Mouse (Mus musculus): ENCODE data around the gene Cped1. TPM values are rescaled to one million over a fixed set of nuclear protein-coding genes. Genes with fewer than 3 reads are reported as not detected.
"Not testable (repeated sequence)": the region's sequence is repeated elsewhere in the genome, so short reads cannot be mapped to it uniquely, and the experiment has no call there.

The Cped1 gene
- total and polyA plus RNA-seq, 3 experiments: 7.1 to 51.7 (median 38.2) TPM

- no peak for DNase-seq
Measured at GRCm38 (mm10) chr6:22026761-22027594, 41.3 kb downstream of the Cped1 start.

DNA sequence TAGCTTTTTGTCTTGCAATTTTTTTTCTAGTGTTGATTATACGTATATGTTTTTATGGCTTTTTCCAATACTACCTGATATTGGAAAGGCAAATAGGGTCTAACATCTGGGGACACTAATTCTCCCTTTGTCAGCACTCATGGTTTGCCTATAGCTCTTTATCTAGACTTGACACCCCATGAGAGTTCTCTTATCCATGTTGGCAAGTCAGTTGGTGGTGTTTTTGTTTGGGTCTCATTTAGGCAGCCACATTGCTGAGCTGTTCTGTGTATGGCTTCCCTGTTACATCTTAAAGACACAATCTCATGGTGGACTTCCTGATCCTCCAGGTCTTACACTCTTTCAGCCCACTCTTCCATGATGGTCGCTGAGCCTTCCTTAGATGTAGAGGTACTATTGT, 42.1 kb downstream of the Cped1 start:
- no peak for DNase-seq

DNA sequence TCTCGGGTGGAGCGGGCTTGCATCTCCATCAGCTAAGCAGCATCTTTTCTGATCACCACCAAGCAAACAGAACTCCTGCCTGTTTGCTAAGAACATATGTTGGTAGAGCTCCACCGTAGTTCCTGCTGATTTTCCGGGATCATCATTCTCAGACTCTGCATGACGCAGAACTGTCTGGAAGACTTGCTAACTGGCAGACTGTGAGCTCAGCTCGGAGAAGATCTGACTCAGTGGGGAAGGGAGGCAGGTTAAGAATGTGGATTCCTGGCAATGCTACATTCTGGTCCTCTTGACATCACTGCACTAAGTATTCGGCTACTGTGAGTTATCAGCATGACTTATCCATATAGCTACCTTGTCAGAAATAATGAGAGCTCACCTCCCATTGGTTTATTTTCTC, 44.7 kb downstream of the Cped1 start:
- no peak for DNase-seq

- DNase-seq: no peak
Measured at GRCm38 (mm10) chr6:22033188-22033587, 47.5 kb downstream of the Cped1 start.

- DNase-seq: peak; percentile 57
Measured at GRCm38 (mm10) chr6:22035408-22035807, 49.7 kb downstream of the Cped1 start.

GRCm38 (mm10) chr6:22035895-22036294, 50.2 kb downstream of the Cped1 start:
- DNase-seq: no peak

- DNase-seq: no peak
Measured at GRCm38 (mm10) chr6:22036396-22036795, 50.7 kb downstream of the Cped1 start.

GRCm38 (mm10) chr6:22036911-22037310, 51.2 kb downstream of the Cped1 start:
- DNase-seq: no peak

DNA sequence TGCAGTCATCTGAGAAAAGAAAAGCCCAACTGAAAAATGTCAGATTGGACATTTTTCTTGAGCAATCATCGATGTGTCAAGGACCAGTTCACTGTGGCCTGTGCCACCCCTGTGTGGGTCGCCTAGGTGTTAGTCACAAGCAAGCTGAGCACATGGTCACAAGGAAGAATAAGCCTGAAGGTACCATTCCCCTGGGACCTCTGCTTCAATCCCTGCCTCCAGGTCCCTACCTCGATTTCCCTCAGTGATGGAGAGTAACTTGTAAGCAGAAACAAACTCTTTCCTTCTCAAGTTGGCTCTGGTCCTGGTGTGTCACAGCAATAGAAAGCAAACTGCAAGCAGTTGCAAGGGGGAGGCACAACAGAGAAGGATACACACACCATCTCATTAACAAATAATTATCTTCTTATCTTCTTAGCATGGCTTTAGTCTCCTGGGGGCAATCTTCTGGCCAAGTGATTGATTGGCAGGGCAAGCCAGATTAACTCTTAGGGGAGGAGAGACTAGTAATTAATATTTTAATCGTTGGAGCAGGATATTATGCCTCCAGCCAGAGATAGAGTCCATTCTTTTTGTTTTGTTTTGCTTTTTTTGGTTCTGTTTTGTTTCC, 51.8 kb downstream of the Cped1 start:
- DNase-seq: peak; percentile 71

DNA sequence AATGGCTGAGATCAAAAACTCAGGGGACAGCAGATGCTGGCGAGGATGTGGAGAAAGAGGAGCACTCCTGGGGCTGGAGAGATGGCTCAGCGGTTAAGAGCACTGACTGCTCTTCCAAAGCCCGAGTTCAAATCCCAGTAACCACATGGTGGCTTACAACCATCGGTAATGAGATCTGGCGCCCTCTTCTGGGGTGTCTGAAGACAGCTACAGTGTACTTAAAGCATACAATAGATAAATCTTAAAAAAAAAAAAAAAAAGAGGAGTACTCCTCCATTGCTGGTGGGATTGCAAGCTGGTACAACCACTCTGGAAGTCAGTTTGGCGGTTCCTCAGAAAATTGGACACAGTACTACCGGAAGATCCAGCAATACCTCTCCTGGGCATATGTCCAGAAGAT, 54.0 kb downstream of the Cped1 start:
- not testable (repeated sequence) for DNase-seq

DNA sequence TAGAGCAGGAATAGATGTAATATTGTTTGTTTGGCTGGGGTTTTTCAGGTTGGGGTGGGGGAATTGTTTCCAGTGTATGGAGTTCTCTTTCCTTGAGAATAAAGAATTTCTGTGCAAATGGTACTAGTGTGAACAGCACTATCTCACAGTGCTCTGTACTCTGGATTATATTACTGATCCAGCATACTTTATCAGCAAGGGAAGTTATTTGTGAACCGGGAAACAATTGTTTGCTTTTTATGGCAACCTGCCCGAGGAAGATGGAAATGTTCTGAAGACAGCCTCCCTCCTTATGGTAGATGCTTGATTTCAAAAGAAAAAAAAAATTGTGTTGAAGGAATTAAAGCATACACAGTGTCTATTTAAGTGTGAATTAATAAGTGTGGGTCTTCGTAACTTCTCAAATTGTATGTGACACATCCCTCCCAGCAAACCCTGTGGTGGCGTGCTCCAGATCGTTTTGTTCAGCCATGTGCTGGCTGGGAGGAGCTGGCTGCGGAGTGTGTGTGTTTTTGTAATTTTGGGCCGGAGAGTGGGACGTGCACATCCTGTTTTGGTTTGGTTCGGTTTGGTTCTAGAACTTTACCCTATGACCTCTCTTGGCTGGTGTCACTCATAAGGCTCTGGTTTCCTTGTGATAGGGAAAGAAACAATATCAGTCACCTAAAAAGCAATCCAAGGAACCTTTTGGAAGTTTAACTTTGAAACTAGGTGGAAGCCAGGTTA, 59.3 kb downstream of the Cped1 start:
- peak; percentile 25 for DNase-seq

DNA sequence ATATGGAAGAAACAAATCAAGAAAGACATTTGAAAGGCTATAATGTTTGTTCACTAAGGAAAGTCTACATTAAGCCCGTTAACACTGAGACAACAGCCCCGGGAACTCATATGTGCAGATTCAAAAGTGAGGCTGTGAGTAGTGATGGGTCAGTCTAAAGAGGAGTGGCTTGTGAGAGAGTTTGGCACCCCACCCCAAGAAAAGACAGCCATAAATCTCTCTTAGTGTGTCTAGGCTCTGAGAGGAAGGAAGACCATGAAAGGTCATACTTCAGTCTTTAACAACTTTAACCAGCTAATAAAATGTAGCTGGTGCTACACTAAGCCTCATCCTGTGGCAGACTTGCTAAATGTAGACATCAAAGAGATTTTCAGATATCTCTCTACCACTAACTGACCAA, 61.4 kb downstream of the Cped1 start:
- peak; percentile 34 for DNase-seq

- DNase-seq: no peak
Measured at GRCm38 (mm10) chr6:22049093-22049492, 63.4 kb downstream of the Cped1 start.

GRCm38 (mm10) chr6:22051526-22051925, 65.8 kb downstream of the Cped1 start:
- no peak for DNase-seq

- no peak for DNase-seq
Measured at GRCm38 (mm10) chr6:22053014-22053413, 67.3 kb downstream of the Cped1 start.

DNA sequence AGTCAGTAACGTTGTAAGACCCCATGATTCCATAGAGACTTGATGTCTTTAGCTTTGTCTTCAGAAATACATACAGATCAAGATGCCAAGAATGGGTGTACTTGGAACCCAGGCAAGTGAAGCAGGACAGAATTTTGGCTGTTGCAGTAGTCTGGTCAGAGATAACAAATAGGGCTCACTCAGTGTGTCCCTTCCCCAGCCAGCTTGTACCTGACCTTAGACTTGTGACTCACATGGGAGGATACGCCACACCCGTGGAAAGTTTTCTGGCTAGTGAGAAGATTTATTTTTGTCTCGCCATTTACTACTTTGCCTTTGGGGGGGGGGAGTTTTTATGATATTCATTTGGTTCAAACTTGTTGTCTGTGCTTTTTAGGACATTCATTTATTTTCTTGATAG, 78.6 kb downstream of the Cped1 start:
- DNase-seq: peak; percentile 80

- no peak for DNase-seq
Measured at GRCm38 (mm10) chr6:22070603-22071322, 85.0 kb downstream of the Cped1 start.

DNA sequence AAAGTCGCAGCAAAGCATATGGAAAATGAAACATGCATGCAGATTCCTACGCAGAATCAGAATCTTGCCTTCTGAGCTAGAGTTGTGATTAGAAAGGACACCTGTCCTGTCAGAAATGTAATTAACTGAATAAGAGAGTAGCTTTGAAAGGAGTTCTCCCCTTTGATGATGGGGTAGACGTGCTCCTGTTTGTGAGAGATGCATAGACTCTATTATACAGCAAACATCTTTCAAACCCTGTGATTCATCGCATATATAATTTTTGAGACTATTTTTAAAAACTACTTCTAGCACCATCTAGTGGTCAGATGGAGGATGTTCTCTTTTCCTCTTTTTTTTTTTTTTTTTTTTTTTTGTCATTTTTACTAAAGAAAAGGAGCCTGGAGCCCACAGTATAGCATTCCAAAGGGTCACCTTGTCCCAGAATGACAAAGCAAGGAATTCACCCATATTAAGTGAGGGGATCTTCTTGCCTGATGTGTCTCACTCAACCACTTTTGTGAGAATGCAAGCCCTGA, 85.7 kb downstream of the Cped1 start:
- DNase-seq: no peak

DNA sequence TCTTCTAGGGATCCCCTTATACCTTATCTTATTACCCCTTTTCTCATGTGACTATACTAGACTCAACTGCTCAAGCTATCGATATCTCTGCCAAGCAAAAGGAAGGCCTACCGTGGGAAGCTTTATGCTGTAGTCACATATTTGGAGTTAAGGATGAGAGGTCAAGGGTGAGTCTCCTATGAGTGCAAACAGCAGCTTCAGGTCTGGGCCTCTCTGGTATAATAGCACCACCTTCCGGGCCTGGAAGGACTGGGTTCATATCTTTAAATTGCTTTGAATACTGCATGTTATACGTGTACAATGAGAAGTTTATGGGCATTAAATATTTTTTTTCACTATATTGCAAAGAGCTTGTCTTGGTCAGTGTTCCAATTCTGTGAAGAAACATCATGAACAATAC, 87.0 kb downstream of the Cped1 start:
- no peak for DNase-seq

GRCm38 (mm10) chr6:22074232-22075083, 88.7 kb downstream of the Cped1 start:
- DNase-seq: no peak

GRCm38 (mm10) chr6:22078686-22079264, 93.1 kb downstream of the Cped1 start:
- no peak for DNase-seq

All from adrenal gland, adult 2 months (tissue).